Mouse (Mus musculus) CD4-positive, CD25-positive, alpha-beta regulatory T cell, adult 2 months (primary cell): Measurements from ENCODE around the gene Map4k1.
A peak's percentile ranks its signal among the peaks of the same experiment; 100 is the strongest.

Source experiments
- DNase-seq: peaks from one replicate; pipeline ENCODE4 v3.0.0-alpha.2; 2012; ENCODE audit warnings: low read depth, low spot score

Map4k1 gene

DNA sequence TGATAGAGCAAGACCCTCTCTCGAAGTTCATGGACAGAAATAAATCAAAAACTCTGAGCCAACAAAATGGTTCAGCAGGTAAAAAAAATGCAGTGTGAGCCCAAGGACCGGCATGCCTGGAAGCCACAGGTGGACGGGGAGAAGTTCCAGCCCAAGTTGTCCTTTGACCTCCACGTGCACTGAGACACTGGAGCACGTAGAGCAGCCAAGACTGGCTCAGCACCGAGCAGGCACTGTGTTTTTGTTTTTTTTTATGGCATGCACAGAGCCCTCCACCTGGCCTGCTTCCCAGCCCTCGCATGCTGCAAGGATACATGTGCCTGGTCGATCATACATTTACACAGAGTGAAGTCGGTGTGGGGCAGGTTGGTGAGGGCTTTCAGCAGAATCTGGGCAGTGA is 4.3 kb upstream of the Map4k1 start:
- DNase-seq, result no peak

DNA sequence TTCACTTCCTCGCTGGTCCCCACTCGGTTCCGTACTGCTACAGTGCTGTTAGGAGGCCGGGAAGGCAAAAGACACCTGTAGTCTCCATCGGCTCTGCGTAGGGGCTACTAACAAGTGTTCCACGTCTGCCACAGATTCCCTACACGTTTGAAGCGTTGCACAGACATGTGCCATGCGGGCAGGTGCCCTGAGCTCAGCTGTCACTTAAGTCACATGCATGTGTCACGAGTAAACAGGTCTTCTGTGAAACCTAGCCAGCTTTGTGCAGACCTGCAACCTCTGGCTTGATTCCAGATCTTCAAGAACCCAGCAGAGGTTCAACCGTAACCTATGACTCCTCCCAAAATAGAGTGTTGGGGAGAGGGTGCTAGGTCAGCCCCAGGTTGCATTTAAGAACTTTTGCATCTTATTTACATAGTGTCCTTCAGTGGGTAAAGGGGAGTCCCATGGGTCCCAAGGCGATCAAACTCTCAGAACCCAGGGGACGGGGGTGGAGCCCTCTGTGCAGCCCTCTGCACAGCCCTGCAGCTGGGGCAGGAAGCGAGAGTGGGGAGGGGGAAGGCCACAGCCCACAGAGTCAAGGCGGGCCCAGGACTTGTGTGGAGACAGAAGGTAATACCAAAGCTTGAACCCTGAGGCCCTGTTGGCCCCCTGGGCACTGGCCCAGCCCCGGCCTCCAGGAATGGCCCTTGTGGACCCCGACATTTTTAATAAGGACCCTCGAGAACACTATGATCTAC is 594 bp downstream of the Map4k1 start:
- peak; percentile 87 for DNase-seq

DNA sequence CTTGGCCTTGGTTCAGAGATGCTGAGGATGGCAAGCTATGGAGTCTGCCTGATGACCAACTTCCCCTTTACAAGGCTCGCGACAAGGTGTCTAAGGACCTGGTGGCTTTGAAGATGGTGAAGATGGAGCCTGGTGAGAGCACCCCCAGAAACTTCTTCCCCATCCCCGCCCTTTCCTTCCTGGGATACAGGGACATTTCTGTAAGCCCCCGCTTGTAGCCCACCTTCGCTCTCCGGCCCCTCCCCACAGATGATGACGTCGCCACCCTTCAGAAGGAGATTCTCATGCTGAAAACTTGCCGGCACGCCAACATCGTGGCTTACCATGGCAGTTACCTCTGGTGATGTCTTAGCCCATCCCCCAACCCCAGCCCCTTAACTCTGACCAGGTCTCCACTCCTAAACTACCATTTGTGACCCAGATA is 1.3 kb downstream of the Map4k1 start:
- DNase-seq, result peak; percentile 54

DNA sequence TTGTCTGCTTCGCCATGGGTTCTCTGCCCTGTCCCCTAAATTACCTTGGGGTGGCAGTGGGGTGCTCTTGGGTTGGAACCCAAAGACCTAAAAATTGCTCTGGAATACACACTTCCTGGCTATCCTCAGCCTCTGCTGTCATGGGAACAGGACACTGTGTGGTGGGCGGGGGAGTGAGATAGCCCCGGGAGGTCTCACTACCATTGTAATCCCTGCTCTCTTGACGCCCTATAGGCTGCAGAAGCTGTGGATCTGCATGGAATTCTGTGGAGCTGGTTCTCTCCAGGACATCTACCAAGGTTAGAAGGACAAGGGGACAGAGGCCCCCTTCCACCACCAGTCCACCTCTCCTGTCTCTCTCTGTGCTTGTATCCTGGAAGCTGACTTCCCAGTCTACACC is 2.0 kb downstream of the Map4k1 start:
- DNase-seq, result no peak

DNA sequence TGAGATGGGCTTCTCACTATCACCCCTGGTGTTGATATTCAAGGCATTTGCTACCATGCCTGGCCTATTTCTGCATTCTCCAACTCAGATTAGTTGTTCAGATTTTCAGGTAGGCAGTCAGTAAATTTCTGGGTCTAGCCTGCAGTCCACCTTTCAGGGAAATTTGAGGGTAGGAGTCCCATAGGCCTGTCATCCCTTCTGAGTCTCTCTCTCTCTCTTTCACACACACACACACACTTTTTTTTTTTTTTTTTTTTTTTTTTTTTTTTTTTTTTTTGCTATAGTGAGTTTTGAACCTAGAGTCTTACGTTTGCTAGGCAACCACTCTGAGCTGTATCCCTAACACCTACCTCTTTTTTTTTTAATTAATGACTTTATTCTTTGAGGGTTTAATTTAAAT is 2.6 kb downstream of the Map4k1 start:
- DNase-seq, result no peak

DNA sequence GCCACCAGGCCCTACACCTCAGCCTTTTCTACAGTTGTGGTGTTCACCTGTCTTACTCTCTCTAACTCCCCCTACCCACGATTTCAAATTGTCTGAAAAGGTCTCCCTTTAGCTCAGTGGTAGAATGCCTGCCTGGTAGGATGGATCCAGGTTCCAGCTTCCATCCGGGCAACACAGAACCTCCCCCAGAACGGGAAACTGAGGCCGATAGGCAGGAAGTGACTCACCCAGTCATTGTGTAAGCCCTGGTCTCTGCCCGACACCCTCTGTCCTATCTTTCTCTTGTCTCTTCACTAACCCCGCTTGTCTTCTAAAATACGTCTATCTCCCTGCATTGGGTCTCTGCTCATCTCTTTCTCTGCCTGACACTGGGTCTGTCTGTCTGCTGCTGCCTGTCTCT is 3.4 kb downstream of the Map4k1 start:
- no peak for DNase-seq

DNA sequence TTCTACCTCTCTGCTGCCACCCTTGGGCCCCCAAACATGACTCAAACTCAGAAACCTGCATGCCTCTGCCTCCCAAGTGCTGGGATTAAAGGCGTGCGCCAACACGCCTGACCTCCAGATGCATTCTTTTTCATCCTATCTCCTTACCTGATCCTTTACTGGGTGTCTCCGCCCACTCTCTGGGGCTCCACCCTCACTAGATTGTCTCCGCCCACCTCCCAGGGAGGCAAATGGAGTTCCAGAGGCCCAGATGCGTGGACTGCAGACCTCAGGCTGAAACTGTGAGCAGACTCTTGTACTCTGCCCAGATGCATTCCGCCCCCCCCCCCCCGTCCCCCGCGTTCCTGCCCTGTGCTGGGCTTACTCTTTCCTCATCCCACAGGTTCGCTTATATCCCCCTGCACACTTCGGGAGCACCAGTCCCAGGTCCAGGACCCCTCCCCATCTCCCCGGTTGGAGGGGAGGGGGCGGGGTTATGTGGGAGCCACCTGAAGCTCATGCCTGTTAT is 9.0 kb downstream of the Map4k1 start:
- DNase-seq, result no peak

DNA sequence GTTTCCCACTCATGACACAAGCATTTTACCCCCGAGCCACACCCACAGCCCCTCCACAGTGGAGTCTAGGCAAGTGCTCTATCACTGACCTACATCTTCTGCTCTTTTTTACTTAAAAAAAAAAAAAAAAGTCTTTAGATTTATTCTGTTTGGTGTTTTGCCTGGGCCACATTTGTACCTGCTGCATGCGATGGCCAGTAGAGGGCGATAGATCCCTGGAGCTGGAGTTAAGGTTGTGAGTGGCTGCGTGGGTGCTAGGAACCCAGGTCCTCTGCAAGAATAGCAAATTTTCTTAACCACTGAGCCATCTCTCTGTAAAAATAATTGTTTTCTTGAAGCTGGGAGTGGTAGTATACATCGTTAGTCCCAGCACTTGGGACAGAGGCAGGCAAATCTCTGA is 9.8 kb downstream of the Map4k1 start:
- DNase-seq, result peak; percentile 62

DNA sequence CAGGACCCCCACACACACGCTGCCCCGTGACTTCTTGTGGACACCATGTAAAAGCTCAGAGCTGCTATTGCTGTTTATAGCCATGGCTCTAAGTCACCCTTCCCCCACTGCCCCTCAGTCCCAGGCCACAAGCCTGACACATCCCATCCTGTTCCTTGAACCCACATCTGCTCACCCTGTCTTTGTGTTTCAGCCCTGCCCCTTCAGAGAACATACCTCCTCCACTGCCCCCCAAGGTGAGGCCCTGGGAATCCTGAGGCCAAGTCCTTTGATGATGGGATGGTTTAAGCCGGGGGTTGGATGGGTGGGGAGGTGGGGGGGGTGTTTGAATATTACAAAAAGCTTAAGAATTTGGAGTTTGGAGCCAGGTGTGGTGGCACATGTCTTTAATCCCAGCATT is 11.1 kb downstream of the Map4k1 start:
- DNase-seq, result no peak

DNA sequence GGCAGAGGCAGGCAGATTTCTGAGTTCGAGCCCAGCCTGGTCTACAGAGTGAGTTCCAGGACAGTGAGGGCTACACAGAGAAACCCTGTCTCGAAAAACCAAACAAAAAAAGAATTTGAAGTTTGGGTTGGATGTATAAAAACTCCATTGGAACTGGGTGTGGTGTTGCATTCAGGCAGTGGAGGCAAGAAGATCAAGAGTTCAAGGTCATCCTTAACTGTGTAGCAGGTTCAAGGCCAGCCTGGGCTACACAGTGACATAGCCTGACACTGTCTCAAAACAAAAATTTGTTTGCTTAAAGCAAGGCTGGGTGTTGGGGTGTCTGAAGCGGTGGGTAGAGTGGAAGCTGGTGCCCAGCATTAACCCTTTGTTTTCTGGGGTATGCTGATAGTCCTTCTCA is 11.6 kb downstream of the Map4k1 start:
- DNase-seq, result no peak

DNA sequence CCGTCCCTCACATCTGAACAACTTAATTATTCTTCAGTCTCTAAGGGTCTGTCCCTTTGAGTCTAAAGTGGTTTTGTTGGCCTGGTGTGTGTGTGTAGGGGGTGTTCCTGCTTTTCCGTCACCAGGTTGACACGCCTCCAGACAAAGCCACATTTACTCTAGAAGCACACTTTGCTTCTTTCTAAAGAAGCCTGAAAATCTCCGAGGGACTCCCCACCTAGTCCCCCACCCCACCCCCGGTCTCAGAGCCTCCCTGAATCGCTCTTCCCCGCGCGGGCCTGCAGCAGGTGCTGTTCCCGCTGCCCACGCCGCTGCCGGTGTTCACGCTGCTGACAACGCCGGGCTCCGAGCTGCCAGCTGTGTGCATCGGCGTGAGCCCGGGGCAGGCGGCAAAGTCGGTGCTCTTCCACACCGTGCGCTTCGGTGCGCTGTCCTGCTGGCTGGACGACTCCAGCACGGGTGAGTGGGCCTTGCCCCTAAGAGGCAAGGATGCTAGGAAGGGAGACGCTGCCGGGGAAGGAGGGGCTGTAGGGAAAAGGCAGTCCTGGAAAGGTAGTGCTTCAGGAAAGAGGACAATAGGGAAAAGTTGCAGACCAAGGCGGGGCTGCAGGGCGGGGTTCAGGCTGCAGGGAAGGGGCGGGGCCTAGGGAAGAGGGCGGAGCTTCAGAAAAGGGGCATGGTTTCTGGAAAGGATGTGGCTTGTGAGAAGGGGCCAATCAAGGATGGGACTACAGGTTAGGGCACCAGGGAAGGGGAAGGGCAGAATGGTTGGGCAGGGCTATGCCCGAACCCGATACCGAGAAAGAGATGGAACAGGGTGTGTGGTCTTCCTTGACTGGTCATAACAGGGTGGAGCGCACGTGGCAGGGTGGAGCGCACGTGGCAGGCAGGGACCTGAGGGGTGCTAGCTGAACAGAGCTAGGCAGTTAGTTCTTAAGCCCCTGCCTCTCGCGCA is 19.1 kb downstream of the Map4k1 start:
- DNase-seq, result peak; percentile 81

DNA sequence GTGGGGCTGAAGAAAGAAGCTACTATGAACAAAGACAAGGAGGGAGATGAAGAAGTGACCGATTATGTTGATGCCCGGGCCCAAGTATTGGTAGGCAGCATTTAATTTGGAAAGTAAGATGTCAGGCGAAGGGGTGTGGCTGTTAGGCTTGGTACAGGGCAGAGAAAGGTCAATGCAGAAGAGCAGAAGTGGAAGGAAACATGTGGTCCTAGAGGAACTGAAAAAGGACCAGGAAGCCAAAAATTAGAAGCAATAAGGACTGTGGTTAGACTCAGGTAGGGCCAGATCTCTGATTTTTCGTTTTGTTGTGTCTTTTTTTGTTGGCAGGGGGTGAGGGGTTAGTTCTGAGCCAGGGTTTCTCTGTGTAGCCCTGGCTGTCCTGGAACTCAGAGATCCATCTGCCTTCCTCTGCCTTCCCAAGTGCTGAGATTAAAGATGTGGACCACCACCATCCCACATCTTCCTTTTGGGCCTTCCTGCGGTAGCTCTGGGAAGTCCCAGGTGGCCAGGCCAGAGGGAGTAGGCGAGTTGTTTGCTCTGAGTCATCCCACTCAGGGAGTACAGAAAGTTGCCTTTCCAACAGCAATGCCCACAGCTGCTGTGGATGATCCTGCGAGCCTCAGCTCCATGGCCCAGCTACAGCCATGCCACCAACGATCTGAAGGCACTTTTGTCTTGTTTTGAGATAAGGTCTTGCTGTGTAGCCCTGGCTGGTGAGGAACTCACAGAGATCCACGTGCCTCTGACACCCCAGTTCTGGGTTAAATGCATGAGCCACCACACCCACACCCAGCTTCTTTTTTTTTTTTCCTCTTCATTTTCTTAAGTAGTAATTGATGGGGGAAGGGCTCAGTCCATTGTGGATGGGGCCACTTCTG is 25.6 kb downstream of the Map4k1 start:
- DNase-seq, result no peak

DNA sequence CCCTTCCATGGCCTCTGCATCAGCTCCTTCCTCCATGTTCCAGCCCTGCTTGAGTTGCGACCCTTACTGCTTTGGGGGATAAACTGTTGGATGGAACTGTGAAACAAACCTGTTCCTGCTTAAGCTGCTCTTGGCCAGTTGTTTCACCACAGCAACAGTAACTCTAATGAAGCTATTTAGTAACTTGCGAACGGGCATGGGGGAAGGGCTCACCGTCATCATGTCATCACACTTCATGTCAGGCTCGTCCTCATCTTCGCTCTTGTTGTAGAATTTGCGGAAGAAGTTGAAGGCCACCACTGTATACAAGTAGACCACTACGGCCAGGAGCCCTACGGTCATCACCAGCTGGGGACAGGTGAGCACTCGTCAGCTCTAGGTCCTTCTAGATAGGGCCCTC is 26.3 kb downstream of the Map4k1 start:
- no peak for DNase-seq

DNA sequence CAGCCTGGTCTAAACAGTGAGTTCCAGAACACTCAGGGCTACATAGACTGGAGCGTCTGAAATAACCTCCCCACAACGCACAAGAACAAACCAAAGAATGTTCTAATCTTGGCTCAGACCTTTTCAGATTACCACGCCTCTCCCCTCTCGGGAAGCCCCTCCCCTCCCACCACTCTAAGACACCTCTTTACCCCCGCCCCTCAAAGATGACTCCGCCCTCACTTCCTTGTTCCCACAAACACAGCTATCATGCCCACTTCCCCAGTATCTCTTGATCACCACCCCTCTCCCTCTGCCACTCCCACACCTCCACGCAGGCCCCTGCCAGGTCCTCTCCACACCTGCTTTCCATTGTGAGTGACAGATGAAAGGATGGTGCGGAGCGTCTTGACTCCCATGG is 26.9 kb downstream of the Map4k1 start:
- peak; percentile 52 for DNase-seq

DNA sequence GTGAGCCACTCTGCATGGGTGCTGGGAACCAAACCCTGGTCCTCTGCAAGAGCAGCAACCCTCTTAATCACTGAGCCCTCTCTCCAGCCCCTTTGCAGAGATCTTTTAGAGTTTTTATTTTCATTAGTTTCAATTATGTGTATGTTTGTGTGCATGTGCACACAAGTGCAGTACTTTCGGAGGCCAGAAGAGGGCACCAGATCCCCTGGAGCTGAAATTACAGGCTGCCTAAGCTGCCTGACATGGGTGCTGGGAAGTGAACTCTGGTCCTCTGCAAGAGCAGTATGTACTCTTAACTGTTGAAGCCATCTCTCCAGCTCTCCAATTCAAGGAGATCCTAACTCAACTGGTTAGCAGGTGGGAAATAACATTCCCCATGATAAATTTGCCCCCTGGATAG is 33.1 kb downstream of the Map4k1 start:
- peak; percentile 28 for DNase-seq

DNA sequence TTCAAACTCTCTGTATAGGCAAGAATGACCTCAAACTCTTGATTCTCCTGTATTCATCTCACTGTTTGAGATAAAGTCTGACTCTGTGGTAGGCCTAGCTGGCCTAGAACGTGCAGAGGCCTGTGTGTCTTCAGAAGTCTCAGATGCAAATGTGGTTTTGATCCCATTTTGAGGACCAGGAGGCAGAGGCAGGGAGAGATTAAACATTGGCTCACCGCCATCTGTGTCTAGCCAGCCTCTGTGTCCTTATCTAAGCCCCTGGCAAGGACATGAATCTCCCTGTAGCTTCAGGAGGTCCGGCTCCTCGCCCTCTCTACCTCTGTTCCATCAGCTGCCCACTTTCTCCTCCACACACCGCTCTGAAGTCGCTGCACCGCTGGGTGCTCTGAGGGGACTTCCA is 34.6 kb downstream of the Map4k1 start:
- no peak for DNase-seq

DNA sequence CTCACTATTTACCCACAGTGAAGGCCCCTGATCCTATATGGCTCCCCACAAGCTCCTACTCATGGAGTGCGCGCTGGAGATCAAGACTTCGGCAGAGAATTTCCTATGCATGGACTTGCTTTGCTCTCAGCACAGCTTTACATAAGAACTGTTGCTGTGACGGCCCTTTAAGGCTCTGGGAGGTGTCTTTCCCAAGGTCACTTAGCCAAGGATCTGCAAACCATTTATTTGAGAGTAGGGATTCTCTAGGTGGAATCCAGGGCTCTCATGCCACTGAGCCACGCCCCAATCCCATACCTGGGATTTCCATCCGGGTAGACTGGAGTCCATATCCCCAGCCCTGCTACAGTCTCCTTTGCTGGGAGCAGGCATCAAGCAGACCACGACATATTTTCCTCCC is 35.4 kb downstream of the Map4k1 start:
- no peak for DNase-seq

DNA sequence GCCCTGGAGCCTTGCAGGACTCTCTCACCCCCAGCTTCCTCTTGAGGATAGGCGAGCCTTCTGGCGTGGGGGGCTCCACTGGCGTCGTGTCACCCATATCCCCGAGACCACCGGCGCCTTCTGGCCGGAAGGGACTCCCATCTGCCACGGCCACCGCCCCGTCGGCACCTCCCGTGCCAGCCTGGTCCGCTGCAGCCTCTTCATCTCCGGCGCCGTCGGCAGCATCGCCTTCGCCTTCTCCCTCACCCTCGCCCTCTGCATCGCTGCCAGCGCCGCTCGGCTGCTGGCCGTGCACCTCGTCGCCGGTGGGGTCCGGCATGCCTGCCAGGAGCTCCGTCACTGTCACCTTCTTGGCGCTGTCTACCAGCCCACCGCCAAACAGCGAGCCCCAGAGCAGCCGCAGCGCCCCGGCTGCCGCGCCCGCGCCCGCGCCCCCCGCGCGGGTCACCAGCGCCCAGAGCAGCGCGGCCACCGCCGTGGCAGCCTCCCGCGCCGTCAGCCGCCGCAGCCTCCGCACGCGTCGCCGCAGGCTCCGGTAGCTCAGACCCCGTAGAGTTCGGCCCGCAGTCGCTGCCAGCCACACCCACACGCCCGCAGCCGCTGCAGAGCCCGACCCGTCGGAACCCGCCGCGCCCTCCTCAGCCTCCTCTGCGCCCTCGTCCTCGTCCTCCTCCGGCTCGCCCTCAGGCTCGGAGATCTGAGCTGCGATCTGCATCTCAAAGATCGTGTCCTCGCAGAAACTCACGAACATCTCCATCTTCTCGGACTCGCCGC is 37.8 kb downstream of the Map4k1 start:
- DNase-seq, result peak; percentile 32

DNA sequence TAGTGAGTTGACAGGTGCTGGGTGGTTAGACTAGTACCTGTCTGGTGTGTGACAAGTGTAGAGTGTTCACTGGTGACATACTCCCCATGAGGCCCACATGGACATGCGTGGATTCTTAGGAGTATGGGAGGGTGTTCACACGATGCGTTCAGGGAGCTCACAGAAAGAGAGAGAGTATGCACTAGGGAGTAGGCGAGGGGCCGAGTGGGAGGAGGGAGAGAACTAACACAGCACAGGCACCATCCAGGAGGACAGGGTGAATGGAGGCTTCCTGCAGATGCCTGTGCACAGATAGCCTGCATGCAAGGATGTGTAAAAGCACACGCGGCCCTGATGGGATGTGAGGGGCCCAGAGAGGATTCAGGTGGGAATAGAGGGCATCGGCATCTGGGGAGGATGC is 40.6 kb downstream of the Map4k1 start:
- DNase-seq, result no peak

DNA sequence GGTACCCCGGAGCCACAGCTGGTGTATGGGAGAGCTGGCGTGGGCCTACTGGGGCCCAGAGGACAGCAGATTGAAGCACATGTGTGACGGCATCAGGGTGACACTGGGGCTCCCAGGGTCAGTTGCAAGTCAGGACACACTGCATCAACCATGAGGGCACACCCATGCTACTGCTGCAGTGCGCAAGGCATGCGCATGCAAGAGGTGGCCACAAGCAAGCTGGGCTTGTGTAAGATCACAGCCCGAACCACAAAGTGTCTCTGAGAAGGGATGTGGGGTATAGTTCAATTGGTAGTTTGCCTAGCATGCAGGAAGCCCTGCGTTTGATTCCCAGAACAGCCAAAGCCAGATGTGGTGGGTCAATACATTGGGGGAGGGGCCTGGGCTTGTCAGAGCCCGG is 41.7 kb downstream of the Map4k1 start:
- no peak for DNase-seq

DNA sequence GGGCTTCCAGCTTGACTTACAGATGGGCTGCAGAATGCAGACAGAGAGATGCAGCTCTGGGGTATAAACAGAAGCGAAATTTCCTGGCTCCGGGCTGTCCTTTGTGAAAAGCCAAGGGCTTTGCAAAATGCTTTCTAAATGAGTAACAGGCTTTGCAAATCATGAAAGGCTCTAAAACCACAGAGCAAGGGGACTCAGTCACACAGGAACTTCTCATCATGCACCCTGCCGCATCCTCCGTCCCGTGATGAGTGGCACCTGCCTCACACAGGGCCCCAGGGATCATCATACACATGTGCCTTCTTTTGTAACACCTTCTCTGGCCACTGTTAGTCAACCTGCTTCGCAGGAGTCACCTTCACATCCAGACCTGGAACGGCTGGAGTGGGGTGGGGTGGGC is 43.7 kb downstream of the Map4k1 start:
- peak; percentile 69 for DNase-seq
